8 mouse cellular contexts compared by ENCODE assay signal in the genomic region with DNA sequence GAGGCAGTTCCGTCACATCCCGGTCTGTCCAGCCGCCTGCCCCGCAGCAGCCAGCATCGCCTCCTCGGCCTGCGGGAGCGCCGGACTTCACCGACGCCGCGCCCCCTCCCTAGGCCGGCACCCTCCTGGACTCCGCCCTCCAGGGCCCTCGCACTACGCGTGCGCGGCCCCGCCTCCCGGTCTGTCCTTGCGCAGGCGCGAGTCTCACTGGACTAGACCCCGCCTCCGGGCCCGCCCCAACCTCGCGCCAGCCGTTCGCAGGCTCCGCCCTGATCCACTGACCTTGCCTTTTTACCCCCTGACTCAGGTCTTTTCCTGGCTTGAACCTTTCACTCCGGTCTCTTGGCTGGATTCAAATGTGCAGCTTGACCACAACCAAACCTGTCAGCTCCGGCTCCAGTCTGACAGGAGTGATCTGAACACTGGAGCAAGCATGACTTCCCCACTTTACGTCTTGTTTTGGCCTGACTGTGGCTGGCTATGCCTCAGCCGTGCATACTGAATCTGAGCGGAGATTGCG. TPM values are rescaled to one million over a fixed set of nuclear protein-coding genes. Genes with fewer than 3 reads are reported as not detected.
DNase-seq lines count a peak whose midpoint lies in the region; ATAC-seq and TF ChIP-seq lines count a peak whose summit lies in the region.

A gene (minus strand): TSS at position 150 of the 520 bp plus-strand sequence.

- no peaks in the 10 kb centered on the region; the same call in 1 of the 2 replicates for H3K27me3 ChIP-seq in ES-Bruce4 (ENCODE audit: control insufficient read depth, insufficient read depth, low read length, poor library complexity, severe bottlenecking)
- no peaks in the 10 kb centered on the region for H3K27me3 ChIP-seq in forebrain, embryonic 14.5 days (replicated peaks; ENCODE audit: control insufficient read depth, insufficient read depth, low read length)
- H3K27me3 ChIP-seq in neural tube, embryonic 15.5 days (replicated peaks) = no peaks in the 10 kb centered on the region

- ATAC-seq in cerebellum, adult (ENCODE audit: insufficient number of reproducible peaks, low FRiP score, low TSS enrichment) = peak; percentile 92
- peak; percentile 100 for ATAC-seq in forebrain, embryonic 14.5 days
- ATAC-seq in neural tube, embryonic 15.5 days (ENCODE audit: low FRiP score) = peak; percentile 100

- H3K9me3 ChIP-seq in ES-Bruce4 (replicated peaks; ENCODE audit: control insufficient read depth, insufficient read depth, low read length, poor library complexity, severe bottlenecking) = no peaks in the 10 kb centered on the region
- no peaks in the 10 kb centered on the region for H3K9me3 ChIP-seq in forebrain, embryonic 14.5 days (replicated peaks; ENCODE audit: control insufficient read depth, low read length)
- H3K9me3 ChIP-seq in neural tube, embryonic 15.5 days (replicated peaks) = no peaks in the 10 kb centered on the region

- peak; percentile 97 for DNase-seq in forebrain, embryonic 14.5 days (ENCODE audit: low spot score)
- peak; percentile 100 for DNase-seq in heart, postnatal 14 days
- DNase-seq in layer of hippocampus, adult 11-12 months (ENCODE audit: low spot score) = peak; percentile 97
- DNase-seq in lung, adult 18-20 months = peak; percentile 97
- peak; percentile 98 for DNase-seq in testis, postnatal 14 days (ENCODE audit: low spot score)

- no peak for TF ChIP-seq CTCF in ES-Bruce4 (IDR thresholded peaks at IDR 0.05; ENCODE audit: low read depth, low read length)

- intact Hi-C loops in heart, postnatal 14 days (cut with DNase I) = loop anchor here (10.0 kb wide), 1 partner anchor 166 kb away; a partner anchor contains a TSS

- H3K9ac ChIP-seq in ES-Bruce4 (ENCODE audit: low read depth, poor library complexity, severe bottlenecking) = peak within 1 kb of the TSS; percentile 82
- peak within 1 kb of the TSS; percentile 90 for H3K9ac ChIP-seq in forebrain, embryonic 14.5 days (ENCODE audit: low read length)
- peak within 1 kb of the TSS; percentile 98 for H3K9ac ChIP-seq in neural tube, embryonic 15.5 days (replicated peaks)

- H3K27ac ChIP-seq in ES-Bruce4 (ENCODE audit: insufficient read depth, low read length) = peak within 1 kb of the TSS; percentile 95
- H3K27ac ChIP-seq in forebrain, embryonic 14.5 days (ENCODE audit: low read depth, low read length) = peak within 1 kb of the TSS; percentile 82
- peak within 1 kb of the TSS; percentile 93 for H3K27ac ChIP-seq in neural tube, embryonic 15.5 days (replicated peaks)

- no peaks in the 10 kb centered on the region for H3K36me3 ChIP-seq in ES-Bruce4 (ENCODE audit: control insufficient read depth, insufficient read depth, low read length, poor library complexity, severe bottlenecking)
- H3K36me3 ChIP-seq in forebrain, embryonic 14.5 days (ENCODE audit: control insufficient read depth, insufficient read depth, low read length) = no peaks in the 10 kb centered on the region
- H3K36me3 ChIP-seq in neural tube, embryonic 15.5 days = no peaks in the 10 kb centered on the region

- peak within 1 kb of the TSS; percentile 58 for H3K4me2 ChIP-seq in forebrain, embryonic 14.5 days (ENCODE audit: low read length)
- H3K4me2 ChIP-seq in neural tube, embryonic 15.5 days = peak within 1 kb of the TSS; percentile 60

- peak; percentile 61; the same call in 1 of the 2 replicates for TF ChIP-seq EP300 in ES-Bruce4 (IDR thresholded peaks at IDR 0.05; ENCODE audit: insufficient read depth, low read depth, low read length)

- peak; percentile 49 for TF ChIP-seq POLR2A in ES-Bruce4 (IDR thresholded peaks at IDR 0.05; ENCODE audit: insufficient read depth, low read length)

- peaks cover 3% of the 10 kb centered on the region for H3K4me1 ChIP-seq in ES-Bruce4 (ENCODE audit: control insufficient read depth, insufficient read depth, low read length)
- peaks cover 12% of the 10 kb centered on the region for H3K4me1 ChIP-seq in forebrain, embryonic 14.5 days (ENCODE audit: control insufficient read depth, insufficient read depth, low read length)
- peaks cover 28% of the 10 kb centered on the region for H3K4me1 ChIP-seq in neural tube, embryonic 15.5 days

- 2% methylated on average over 36 of the region's 39 CpGs for WGBS in forebrain, embryonic 14.5 days
- 1% methylated on average over 35 of the region's 39 CpGs for WGBS in neural tube, embryonic 15.5 days

- H3K4me3 ChIP-seq in ES-Bruce4 (ENCODE audit: low read depth, low read length) = peak within 1 kb of the TSS; percentile 81
- H3K4me3 ChIP-seq in forebrain, embryonic 14.5 days (ENCODE audit: low read depth, low read length) = peak within 1 kb of the TSS; percentile 88
- H3K4me3 ChIP-seq in neural tube, embryonic 15.5 days (replicated peaks) = peak within 1 kb of the TSS; percentile 89

RNA-seq across cellular contexts. Expression of the gene that starts here (rescaled TPM):
- polyA plus RNA-seq in ES-Bruce4 (2011; ENCODE audit: insufficient read depth, insufficient read length, low read depth, missing spikeins) = 32.8 and 34.4 TPM in 2 replicates
- 53.1 and 64.5 TPM in 2 replicates for polyA plus RNA-seq in forebrain, embryonic 14.5 days (2014; fragmentation: Nextera tagmentation; extraction: Ambion mirVana)
- total RNA-seq in heart, postnatal 14 days (2021) = 100 to 1,000 TPM; 106 to 109 TPM
- polyA plus RNA-seq in neural tube, embryonic 15.5 days (2015; fragmentation: Nextera tagmentation; extraction: Ambion mirVana) = 89.7 and 97.4 TPM in 2 replicates

Comparison
In these comparisons a context has a peak if more than half of its experiments do, and no peak if none do; other contexts are left out.
1. Peak in every context shown above with its lines: DNase-seq, ATAC-seq, H3K4me3 ChIP-seq and H3K27ac ChIP-seq.